Mouse (Mus musculus) retina, postnatal 7 days (tissue): ENCODE results near the gene Pcca.

Source experiments
- DNase-seq: peaks from one replicate; pipeline ENCODE4 v3.0.0-alpha.2; 2012; ENCODE audit warnings: low read depth, low spot score

Gene Pcca

GRCm38 (mm10) chr14:122642432-122642831 lies 108.3 kb downstream of the Pcca start:
- DNase-seq, result no peak

GRCm38 (mm10) chr14:122648214-122648613 lies 114.1 kb downstream of the Pcca start:
- DNase-seq, result no peak

- no peak for DNase-seq
Measured at GRCm38 (mm10) chr14:122649336-122649950, 115.3 kb downstream of the Pcca start.

- DNase-seq, result no peak
Measured at GRCm38 (mm10) chr14:122651681-122652080, 117.6 kb downstream of the Pcca start.

GRCm38 (mm10) chr14:122675661-122676060 lies 141.5 kb downstream of the Pcca start:
- DNase-seq, result no peak

- peak; percentile 5 for DNase-seq
Measured at GRCm38 (mm10) chr14:122683645-122684044, 149.5 kb downstream of the Pcca start.

GRCm38 (mm10) chr14:122684250-122684649 lies 150.1 kb downstream of the Pcca start:
- peak; percentile 25 for DNase-seq

GRCm38 (mm10) chr14:122684811-122685210 lies 150.7 kb downstream of the Pcca start:
- DNase-seq, result peak; percentile 8

- DNase-seq, result no peak
Measured at GRCm38 (mm10) chr14:122687398-122687797, 153.3 kb downstream of the Pcca start.

GRCm38 (mm10) chr14:122688378-122688777 lies 154.3 kb downstream of the Pcca start:
- no peak for DNase-seq

GRCm38 (mm10) chr14:122689136-122689815 lies 155.2 kb downstream of the Pcca start:
- no peak for DNase-seq

GRCm38 (mm10) chr14:122691555-122691954 lies 157.4 kb downstream of the Pcca start:
- DNase-seq, result no peak

GRCm38 (mm10) chr14:122700333-122700732 lies 166.2 kb downstream of the Pcca start:
- DNase-seq, result no peak

GRCm38 (mm10) chr14:122713793-122714192 lies 179.7 kb downstream of the Pcca start:
- no peak for DNase-seq

GRCm38 (mm10) chr14:122714911-122715310 lies 180.8 kb downstream of the Pcca start:
- DNase-seq, result no peak

- DNase-seq, result no peak
Measured at GRCm38 (mm10) chr14:122716057-122716456, 181.9 kb downstream of the Pcca start.

- no peak for DNase-seq
Measured at GRCm38 (mm10) chr14:122719496-122720080, 185.5 kb downstream of the Pcca start.

GRCm38 (mm10) chr14:122720989-122721388 lies 186.9 kb downstream of the Pcca start:
- no peak for DNase-seq

GRCm38 (mm10) chr14:122721750-122722149 lies 187.6 kb downstream of the Pcca start:
- no peak for DNase-seq

- no peak for DNase-seq
Measured at GRCm38 (mm10) chr14:122726456-122726855, 192.3 kb downstream of the Pcca start.

- no peak for DNase-seq
Measured at GRCm38 (mm10) chr14:122729431-122730073, 195.4 kb downstream of the Pcca start.

- no peak for DNase-seq
Measured at GRCm38 (mm10) chr14:122730921-122731551, 196.9 kb downstream of the Pcca start.
